Mouse (Mus musculus) inflammation-experienced regulatory T-cells, adult 6 months (primary cell): ENCODE data around the gene Dmwd. TPM values are rescaled to one million over a fixed set of nuclear protein-coding genes. Genes with fewer than 3 reads are reported as not detected.

ENCODE experiments used
- ATAC-seq: one replicate; pipeline ENCODE4 v1.8.0; 2017
- polyA plus RNA-seq, 3 experiments: library from polyadenylated mRNA; unstranded; fragments of 100-300 nt; shearing (Covaris generic); gene quantifications; one replicate each; pipeline ENCODE4 v1.2.1; 2017

Gene Dmwd
- polyA plus RNA-seq, 3 experiments from 2014 or later: 0.27 TPM; not detected in 2

DNA sequence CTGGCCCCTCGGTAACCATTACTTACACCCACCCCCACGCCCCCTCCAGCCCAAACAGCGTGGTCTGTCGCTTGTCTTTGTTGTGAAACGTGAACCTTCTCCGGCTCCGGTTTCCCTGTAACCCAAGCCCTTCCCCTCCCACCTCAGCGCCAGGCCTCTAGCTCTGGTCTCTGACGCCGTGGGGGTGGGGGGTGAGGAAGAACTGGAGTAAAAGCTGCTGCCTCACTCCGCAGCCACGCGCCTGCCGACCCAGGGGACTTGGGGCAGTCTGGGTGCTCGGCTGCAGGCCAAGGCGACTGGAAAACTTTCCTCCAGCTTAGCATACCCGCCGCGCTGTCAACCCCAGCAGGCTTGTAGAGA, 19.7 kb downstream of the Dmwd start:
- no peak for ATAC-seq

GRCm38 (mm10) chr7:19096421-19096976, 20.5 kb downstream of the Dmwd start:
- no peak for ATAC-seq

- ATAC-seq: no peak
Measured at GRCm38 (mm10) chr7:19097217-19097616, 21.2 kb downstream of the Dmwd start.

DNA sequence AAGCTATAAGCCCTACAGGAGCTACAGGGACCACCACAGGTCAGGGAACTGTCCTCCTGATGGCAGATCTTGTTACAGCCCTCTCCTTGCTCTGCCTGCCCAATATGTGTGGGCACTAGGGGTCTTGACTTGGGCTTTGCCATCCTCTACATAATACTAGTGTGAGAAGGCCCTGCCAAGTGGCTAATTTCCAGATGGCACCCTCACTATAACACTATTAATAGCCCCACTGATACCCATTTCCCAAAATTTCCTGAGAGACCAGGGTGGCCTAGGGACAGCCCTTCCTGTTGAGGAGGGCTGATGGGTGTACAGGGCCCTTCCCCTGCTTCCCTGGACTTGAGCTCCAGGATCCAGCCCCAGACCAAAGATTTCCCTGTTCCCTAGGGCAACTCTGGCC, 21.8 kb downstream of the Dmwd start:
- no peak for ATAC-seq

GRCm38 (mm10) chr7:19098811-19099210, 22.8 kb downstream of the Dmwd start:
- ATAC-seq: no peak

GRCm38 (mm10) chr7:19100290-19100689, 24.3 kb downstream of the Dmwd start:
- ATAC-seq: no peak

- ATAC-seq: no peak
Measured at GRCm38 (mm10) chr7:19103741-19104140, 27.7 kb downstream of the Dmwd start.

- ATAC-seq: no peak
Measured at GRCm38 (mm10) chr7:19104486-19104885, 28.5 kb downstream of the Dmwd start.

GRCm38 (mm10) chr7:19107436-19107835, 31.4 kb downstream of the Dmwd start:
- no peak for ATAC-seq

DNA sequence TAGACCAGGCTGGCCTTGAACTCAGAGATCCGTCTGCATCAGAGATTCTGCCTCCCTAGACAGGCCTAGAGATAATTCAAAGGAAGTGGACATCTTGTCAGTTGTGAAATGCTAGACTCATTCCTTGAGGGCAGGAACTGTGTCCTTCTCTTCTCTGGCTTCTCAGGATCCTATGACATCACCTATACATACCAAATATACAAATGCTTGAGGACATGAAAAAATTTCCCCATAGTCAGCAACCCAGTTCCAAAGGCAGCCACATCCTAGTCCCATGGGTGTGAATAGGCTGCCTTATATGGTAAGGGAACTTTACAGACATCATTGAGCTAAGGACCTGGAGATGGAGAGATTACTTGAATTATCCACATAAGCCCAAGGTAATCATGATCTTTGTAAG, 33.5 kb downstream of the Dmwd start:
- no peak for ATAC-seq

DNA sequence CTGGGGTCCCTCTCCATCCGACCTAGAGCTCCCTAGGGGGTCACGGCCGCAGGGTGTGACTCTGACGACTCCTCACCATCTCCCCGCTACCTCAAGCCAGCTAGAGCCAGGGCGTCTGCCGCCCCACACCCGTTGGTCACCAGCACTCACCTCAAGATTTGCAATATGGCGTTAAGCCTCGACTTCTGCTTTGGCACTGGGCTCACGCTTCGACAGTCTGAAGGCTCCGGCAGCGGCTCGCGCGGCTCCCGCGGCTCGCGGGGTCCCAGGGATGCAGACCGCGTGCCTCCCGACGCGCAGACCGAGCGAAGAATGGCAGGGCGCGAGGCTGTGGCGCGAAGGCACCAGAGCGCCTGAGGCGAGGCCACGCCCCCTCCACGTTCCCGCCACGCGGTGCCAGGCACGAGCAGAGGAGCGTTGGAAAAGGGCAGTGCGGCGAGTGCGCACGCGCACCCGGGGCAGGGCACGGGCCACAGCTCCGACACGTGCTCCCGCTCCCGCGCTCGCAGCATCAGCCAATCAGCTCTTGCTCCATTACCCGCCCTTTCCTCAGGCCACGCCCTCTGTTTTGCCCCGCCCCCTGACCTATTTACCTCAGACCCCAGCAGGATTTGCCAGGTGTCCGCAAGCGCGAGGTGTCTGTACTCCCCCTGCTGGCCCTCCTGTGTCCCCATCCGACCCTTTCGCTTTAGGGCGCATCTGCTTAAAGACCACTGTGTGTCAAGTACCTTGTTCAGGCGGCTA, 42.2 kb downstream of the Dmwd start, which contains the start of gene Gm4969:
Gene Gm4969, minus strand, starts transcription at position 341 of the 744 bp plus-strand sequence.
- ATAC-seq: no peak

DNA sequence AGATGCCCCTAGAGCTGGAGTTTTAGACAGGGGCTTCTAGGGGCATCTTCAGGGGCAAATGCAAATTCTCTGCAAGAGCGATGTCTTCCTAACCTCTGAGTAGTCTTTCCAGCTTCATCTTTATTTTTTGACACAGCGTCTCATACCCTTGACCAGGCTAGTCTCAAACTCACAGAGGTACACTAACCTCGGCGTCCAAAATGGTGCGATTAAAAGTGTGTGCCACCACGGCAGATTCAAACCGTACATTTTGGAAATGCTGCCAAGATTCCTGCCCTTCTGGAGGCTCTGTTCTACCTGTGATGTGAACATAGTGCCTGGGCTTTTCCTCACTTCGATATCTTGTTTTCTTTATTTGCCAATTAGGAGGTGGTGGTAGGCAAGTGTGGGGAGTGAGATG, 43.1 kb downstream of the Dmwd start:
- no peak for ATAC-seq

DNA sequence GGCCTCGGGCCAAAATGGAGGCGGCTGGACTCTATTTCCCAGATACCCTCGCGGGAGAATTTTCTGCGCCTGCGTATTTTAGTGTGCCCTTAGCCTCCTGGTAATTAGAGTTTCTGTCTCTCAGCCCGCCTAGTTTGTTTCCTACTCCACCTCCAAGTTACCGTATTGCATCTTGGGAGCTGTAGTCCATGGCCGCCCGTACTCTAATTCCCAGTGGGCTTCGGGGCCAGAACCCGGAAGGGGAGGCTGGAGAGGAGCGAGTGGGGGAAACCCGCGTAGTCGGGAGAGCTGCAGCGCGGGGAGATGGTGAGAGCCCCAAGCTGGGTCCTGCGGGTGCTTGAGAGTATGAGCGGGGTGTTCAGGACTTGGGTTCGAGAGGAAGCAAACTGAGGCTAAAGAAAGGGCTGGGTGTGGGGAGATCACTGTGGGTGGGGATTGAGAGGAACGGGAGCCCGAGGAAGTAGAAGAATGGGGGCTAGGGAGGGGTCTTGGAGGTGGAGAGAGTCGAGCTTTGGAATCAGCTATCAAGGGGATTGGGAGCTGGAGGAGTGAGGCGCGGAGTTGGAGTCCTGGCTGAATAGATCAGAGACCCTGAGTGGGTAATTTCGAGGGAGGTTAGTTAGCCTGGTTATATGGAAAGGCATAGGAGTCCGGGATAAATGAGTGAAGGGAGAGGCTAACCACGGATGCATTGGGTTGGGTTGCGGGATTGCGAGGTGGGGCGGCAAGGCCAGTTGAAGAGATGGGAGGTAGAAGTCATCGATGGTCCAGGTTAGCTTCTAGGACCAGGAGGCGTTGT, 43.8 kb downstream of the Dmwd start, which contains the start of gene Fbxo46:
Gene Fbxo46, plus strand, starts transcription at position 229 of the 799 bp plus-strand sequence.
- ATAC-seq: peak; percentile 100

- no peak for ATAC-seq
Measured at GRCm38 (mm10) chr7:19121686-19122085, 45.7 kb downstream of the Dmwd start.

DNA sequence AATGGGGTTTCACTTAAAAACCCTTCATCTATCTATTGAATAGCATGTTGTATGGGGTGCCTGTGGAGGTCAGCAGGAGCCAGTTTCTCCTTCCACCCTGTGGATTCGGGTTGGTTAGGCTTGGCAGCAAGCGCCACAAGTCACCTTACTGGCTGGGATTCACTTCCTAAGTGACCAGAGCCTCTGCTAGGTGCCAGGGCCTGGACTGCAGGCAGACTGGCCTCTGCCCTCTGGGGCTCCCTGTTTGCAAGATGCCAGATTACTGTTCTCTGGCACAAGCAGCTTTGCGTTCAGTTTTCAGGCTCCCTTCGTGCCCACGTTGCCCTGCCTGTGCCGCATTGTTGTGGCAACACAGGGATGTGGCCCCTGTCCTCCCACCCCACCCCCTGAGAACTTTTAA, 48.7 kb downstream of the Dmwd start:
- no peak for ATAC-seq

DNA sequence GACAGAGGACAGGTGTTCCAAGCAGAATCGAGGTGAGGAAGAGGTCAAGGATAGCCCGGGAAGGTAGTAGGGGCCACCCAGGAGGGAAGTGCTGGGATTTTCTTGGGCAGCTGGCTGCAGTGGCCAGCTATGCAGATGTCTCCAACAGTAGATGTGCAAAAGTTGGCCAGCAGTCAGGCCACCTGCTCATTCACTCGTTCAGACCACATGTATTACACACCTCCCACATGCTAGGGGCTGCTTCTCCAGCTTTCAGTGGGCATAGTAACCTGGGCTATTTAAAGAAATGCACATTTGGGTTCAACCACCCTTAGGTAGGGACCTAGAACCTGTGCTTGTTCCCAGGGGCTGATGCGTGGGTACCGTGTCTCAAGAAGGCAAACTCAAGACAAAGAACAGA, 51.7 kb downstream of the Dmwd start:
- ATAC-seq: no peak

DNA sequence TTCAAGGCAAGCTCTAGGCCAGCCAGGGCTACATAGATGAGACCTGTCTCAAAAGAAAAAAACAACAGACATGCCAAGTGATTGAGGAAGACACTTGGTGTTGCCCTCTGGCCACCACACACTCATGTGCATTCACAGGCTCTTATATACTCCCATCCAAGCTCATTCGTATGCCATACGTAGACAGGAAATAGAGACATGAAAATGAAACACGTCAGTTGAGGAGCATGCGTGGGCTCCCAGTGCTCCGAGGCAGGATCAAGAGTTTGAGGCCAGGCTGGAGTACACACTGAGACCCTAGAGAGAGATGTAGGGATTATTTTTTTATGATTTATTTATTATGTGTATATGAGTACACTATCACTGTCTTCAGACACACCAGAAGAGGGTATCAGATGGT, 53.4 kb downstream of the Dmwd start:
- peak; percentile 16 for ATAC-seq

DNA sequence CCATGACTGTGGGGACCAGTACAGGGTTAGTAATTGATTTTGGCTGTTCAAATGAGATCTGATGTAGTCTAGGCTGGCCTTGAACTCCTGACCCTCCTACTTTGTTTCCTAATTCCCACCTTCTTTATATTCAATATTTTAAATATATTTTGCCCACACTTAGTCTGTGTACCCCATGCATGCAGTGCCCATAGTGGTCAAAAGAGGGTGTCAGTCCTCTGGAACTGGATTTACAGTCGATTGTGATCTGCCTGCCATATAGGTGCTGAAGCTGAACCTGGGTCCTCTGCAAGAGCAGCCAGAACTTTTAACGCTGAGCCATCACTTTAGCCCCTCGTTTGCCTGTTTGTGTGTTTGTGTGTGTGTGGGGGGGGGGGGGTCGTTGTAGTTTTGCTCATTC, 54.6 kb downstream of the Dmwd start:
- ATAC-seq: no peak

DNA sequence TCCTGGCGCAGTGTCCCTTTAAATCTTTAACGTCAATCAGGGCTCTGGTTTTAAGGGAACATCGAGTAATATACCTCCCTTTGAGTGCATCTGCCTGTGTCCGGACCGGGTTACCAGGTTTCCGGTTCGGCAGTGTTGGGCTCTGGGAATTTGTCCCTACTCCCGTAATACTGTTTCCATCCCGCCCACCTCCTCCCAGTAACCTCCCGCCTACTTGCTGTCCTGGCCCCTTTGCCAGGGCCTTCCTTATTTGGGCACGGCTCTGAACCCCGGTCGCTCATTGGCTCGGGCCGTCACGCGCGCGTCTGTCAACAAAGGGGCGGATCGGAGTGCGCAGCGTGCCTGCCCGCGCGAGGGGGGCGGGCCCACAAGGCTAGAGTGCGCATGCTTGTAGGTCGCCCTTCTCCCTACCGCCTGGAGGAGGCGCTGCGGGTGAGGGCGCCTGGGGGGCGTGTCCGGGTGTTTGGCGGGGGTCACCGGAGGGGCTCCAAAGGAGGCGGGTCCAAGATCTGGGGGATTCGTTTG, 55.4 kb downstream of the Dmwd start:
- peak; percentile 95 for ATAC-seq
